Comparison of ENCODE assay signal across 15 mouse cellular contexts in the genomic region with DNA sequence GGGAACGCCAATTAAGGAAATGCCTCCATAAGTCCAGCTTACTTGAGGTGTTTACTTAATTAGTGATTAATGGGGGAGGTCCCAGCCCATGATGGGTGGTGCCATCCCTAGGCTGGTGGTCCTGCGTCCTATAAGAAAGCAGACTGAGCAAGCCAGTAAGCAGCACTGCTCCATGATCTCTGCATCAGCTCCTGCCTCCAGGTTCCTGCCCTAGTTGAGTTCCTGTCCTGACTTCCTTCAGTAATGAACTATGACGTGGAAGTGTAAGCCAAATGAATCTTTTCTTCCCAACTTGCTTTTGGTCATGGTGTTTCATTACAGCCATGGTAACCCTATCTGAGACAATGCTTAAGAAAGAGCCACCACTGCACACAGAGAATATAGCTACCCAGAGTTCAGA.
"Had no signal": no experiment of that assay in that cellular context is flagged by ENCODE, and none has a peak within 500 bp of the region (broad histone marks: within the 10 kb centered on the region; RNA-seq: fewer than 3 reads in every experiment).

No protein-coding gene starts in this region.

- H3K9ac ChIP-seq: neural tube, embryonic 15.5 days; stomach, embryonic 15.5 days had no signal

- H3K36me3 ChIP-seq: neural tube, embryonic 13.5 days; neural tube, embryonic 15.5 days; stomach, embryonic 15.5 days had no signal

- H3K9me3 ChIP-seq: neural tube, embryonic 13.5 days; neural tube, embryonic 15.5 days; stomach, embryonic 15.5 days had no signal

- H3K4me3 ChIP-seq: neural tube, embryonic 13.5 days; neural tube, embryonic 15.5 days; stomach, embryonic 15.5 days had no signal

- H3K4me1 ChIP-seq: stomach, embryonic 15.5 days had no signal

- H3K4me2 ChIP-seq: stomach, embryonic 15.5 days had no signal

- H3K27ac ChIP-seq: neural tube, embryonic 15.5 days; stomach, embryonic 15.5 days; stomach, postnatal 0 days had no signal

- DNase-seq: right cerebral cortex, adult 18-20 months; right cerebral cortex, postnatal 14 days; right cerebral cortex, postnatal 25 days; right cerebral cortex, postnatal 4 days; spleen, adult 18-20 months; thymus, adult 18-20 months; thymus, adult 2 months; thymus, postnatal 14 days; thymus, postnatal 25 days; thymus, postnatal 36 days; thymus, postnatal 4 days had no signal
